Mouse (Mus musculus) hindbrain, embryonic 14.5 days (tissue): ENCODE results near the gene Prdm1. TPM values are rescaled to one million over a fixed set of nuclear protein-coding genes. Genes with fewer than 3 reads are reported as not detected.

Source experiments
- ATAC-seq: fragments of 200-750 bp; cut with Nextera tagmentation; 2 replicates; pipeline ENCODE4 v1.8.0; 2017; ENCODE audit warnings: moderate number of reproducible peaks, mild to moderate bottlenecking, moderate TSS enrichment, moderate library complexity; ENCODE audit not compliant: low FRiP score
- DNase-seq: peaks from one replicate; pipeline ENCODE4 v3.0.0-alpha.2; 2015; ENCODE audit warnings: low spot score
- H3K27ac ChIP-seq: fragments of 300-500 bp; sonication (generic); 2 replicates; pipeline ENCODE4 v1.5.1; 2014; ENCODE audit warnings: mild to moderate bottlenecking, moderate library complexity
- H3K27me3 ChIP-seq: fragments of 300-500 bp; sonication (generic); 2 replicates; pipeline ENCODE4 v1.6.1; 2014; ENCODE audit warnings: mild to moderate bottlenecking, low read length, mixed read lengths; ENCODE audit not compliant: control insufficient read depth, insufficient read depth
- H3K36me3 ChIP-seq: fragments of 300-500 bp; sonication (generic); replicated peaks from 2 replicates; pipeline ENCODE4 v1.6.1; 2014; ENCODE audit not compliant: control insufficient read depth, insufficient read depth
- H3K4me1 ChIP-seq: fragments of 300-500 bp; sonication (generic); replicated peaks from 2 replicates; pipeline ENCODE4 v1.6.1; 2014; ENCODE audit warnings: antibody characterized with exemption, low read length, mixed read lengths; ENCODE audit not compliant: control insufficient read depth, insufficient read depth
- H3K4me2 ChIP-seq: fragments of 300-500 bp; sonication (generic); replicated peaks from 2 replicates; pipeline ENCODE4 v1.6.1; 2014; ENCODE audit warnings: mild to moderate bottlenecking, moderate library complexity
- H3K4me3 ChIP-seq: fragments of 300-500 bp; sonication (generic); replicated peaks from 2 replicates; pipeline ENCODE4 v1.5.1; 2014; ENCODE audit warnings: mild to moderate bottlenecking, low read length
- H3K9ac ChIP-seq: fragments of 300-500 bp; sonication (generic); 2 replicates; pipeline ENCODE4 v1.6.1; 2014
- H3K9me3 ChIP-seq: fragments of 300-500 bp; sonication (generic); 2 replicates; pipeline ENCODE4 v1.6.1; 2016; ENCODE audit warnings: low read length; ENCODE audit not compliant: control insufficient read depth
- WGBS: fragments of 180-500 bp; shearing (Covaris S2); extraction: QIAGEN DNeasy Blood & Tissue Kit; methylation state at CpG from one replicate; pipeline ENCODE4 v1.1.7; 2014; 5-methylcytosine and 5-hydroxymethylcytosine counted together
- polyA plus RNA-seq: library from polyadenylated mRNA; unstranded; fragments of >200 nt; fragmentation: Nextera tagmentation; extraction: Ambion mirVana; gene quantifications from 2 replicates; pipeline ENCODE4 v1.2.1, GENCODE M21; 2014

Gene Prdm1
- polyA plus RNA-seq, 1 experiment from 2014 or later: 0.86 TPM

DNA sequence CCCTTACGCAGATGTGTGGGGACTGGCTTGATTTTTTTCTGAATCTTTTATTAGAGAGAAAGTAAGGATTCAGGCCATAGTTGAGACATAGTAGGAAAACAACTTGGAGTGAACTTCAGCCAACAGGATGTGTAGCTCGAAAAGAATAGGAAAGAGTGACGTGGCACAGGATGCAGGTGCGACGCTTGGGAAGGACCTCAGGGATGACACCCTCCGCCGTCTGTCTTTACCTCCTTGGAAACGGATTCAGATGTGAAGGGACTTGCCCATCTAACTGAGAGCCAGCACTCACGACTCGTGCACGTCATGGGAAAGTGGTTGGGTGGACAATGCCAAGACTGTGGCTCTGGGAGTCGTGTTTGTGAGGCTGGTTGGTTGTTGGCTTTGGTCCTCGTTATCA is 25.4 kb downstream of the Prdm1 start:
- H3K9me3 ChIP-seq: no peaks in the 10 kb centered on the region
- no peak overlapping the region for H3K9ac ChIP-seq
- WGBS: 73% methylated on average over 13 of the region's 13 CpGs
- H3K4me3 ChIP-seq: no peak overlapping the region
- no peaks in the 10 kb centered on the region for H3K36me3 ChIP-seq
- H3K4me1 ChIP-seq: no peaks in the 10 kb centered on the region
- H3K27ac ChIP-seq: no peak overlapping the region
- H3K27me3 ChIP-seq: no peaks in the 10 kb centered on the region
- no peak for ATAC-seq
- H3K4me2 ChIP-seq: no peak overlapping the region
- DNase-seq: no peak

DNA sequence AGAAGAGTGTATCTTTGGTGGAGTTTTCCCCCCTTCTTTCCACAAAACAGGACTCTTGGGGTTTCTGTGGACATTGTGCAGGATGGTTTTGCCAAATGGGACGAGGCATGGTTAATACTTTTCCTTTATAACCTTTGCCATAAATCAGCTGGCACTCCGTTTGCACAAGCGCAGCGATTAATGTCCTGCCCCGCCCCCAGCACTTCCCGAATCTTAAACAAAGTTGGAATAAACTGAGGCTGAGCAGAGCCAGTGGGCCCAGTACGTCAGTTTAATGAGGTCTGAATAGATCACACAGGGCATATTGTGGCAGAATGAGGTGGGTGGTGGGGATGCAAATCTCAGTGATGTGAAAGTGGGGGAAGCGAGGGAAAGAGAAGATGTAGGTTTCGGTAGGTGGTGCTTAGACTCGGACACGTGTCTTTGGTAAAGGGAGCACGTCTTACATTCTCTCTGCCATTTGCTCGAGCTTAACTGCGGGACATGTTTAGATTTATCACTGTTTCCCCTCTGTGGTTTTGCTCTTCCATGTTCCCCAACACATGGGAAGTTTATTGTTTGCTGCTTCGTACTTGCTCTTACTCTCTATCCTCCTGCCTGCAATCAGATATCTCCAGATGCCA is 28.3 kb downstream of the Prdm1 start:
- 82% methylated on average over 15 of the region's 15 CpGs for WGBS

DNA sequence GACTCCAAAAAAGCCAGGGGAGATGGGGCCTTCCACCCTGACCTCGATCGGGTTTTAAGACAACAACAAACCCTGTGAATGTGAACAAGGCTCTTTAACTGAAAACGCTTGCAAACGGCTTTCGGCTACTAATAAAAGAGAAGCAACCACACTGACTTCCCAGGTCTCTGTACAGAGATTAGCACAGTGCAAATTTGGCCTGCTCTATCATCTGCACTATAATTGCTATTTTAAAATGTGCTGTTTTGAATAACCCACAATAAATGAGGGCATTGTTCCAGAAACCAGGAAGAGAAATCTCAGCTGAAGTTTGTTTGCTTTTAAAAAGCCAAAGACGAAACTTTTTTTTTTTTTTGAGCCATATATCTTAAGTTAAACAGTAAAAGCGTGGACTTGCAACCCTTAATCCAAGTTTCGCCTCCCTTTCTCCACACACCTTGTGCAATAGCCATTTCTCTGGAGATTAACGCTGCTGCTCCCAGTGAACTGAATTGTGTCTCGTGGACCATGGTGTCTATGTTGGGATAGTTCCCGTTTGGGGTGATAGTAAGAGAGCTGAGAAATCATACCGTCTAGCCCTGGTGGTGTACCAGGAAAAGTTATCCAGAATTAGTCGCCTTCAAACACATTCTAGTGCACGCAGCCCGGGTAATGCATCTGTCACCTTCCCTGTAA is 34.3 kb downstream of the Prdm1 start:
- Histone ChIP-seq H3K4me2 (no peak overlapping the region), H3K27ac (no peak overlapping the region), H3K36me3 (no peaks in the 10 kb centered on the region), H3K4me1 (peaks cover 5% of the 10 kb centered on the region; the same call in 1 of the 2 replicates), H3K27me3 (no peaks in the 10 kb centered on the region), H3K9me3 (no peaks in the 10 kb centered on the region), H3K9ac (no peak overlapping the region), H3K4me3 (no peak overlapping the region)
- 83% methylated on average over 15 of the region's 15 CpGs for WGBS
- DNase-seq: no peak
- no peak for ATAC-seq

More for the DNA sequence above, 28.3 kb downstream of the Prdm1 start:
- no peaks in the 10 kb centered on the region for H3K9me3 ChIP-seq
- H3K27ac ChIP-seq: no peak overlapping the region
- no peak overlapping the region for H3K9ac ChIP-seq
- no peak overlapping the region for H3K4me3 ChIP-seq
- ATAC-seq (no peak), DNase-seq (no peak)
- no peaks in the 10 kb centered on the region for H3K36me3 ChIP-seq
- no peaks in the 10 kb centered on the region for H3K27me3 ChIP-seq
- H3K4me1 ChIP-seq: no peaks in the 10 kb centered on the region
- no peak overlapping the region for H3K4me2 ChIP-seq

DNA sequence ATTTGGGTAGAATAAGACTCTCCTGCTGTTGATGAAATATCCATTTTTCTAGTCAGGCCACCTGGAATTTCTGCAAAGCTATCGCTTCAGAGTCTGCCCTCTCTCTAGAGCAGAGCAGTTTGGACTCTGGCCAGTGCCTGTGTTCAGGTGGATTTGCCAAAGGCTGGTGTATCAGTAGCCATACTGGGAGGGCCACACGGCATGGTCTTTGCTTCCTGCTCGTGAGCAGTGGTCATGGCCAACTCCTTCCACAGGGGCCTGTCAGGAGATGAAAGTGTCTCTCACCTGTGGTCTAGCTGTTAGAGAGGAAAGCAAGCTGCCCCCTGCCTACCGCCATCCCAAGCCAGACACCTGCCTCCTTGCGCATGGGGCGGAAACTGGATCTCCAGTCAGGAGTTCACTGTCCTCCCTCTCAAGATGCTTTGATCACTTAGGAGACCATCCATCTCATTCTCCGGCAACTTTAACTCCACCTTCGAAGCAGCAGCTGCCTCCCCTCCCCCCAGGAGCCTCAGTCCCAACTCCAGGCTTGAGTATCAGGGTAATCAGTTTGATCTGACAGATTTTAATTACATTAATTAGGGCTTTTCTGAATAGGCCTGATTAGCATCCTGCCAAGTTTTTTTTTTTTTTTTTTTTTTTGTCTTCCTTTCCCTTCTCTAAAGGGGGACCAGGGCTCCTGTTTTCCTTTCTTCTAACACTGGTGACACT is 35.3 kb downstream of the Prdm1 start:
- Histone ChIP-seq H3K36me3 (no peaks in the 10 kb centered on the region), H3K27me3 (no peaks in the 10 kb centered on the region), H3K9ac (no peak overlapping the region), H3K4me3 (no peak overlapping the region), H3K9me3 (no peaks in the 10 kb centered on the region), H3K4me2 (no peak overlapping the region), H3K4me1 (peaks cover 5% of the 10 kb centered on the region; the same call in 1 of the 2 replicates), H3K27ac (no peak overlapping the region)
- ATAC-seq: no peak; the same call in 1 of the 2 replicates
- whole genome bisulfite sequencing: 70% methylated on average over 8 of the region's 8 CpGs
- DNase-seq: no peak

DNA sequence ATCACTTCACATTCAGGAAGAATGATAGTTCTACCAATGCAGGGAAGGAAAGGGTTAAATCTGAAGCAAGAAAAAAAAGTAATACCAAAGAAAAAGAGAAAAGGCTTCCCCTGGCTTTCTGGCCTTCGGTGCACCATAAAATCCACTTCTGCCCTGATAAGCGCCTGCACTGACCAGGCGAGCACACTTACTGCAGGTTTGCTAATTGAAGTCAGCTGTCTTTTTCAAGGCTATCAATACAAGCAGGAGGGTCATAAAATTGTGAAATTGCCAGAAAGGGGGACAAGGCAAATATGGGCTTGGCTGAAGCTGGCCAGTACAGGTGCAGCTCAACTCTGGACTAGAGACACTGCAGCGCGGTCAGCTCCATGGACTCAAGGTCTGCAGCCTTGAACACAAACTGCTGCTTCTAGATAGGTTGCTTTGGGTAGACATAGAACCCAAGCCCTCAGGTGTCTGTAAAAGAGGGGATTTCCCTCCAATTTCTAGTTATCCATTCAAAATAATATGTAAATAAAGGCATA is 37.3 kb downstream of the Prdm1 start:
- no peaks in the 10 kb centered on the region for H3K36me3 ChIP-seq
- no peaks in the 10 kb centered on the region for H3K27me3 ChIP-seq
- ATAC-seq (no peak), DNase-seq (no peak)
- H3K9me3 ChIP-seq: no peaks in the 10 kb centered on the region
- peaks cover 5% of the 10 kb centered on the region; the same call in 1 of the 2 replicates for H3K4me1 ChIP-seq
- H3K4me2 ChIP-seq: no peak overlapping the region
- no peak overlapping the region for H3K4me3 ChIP-seq
- 82% methylated on average over 5 of the region's 5 CpGs for WGBS
- no peak overlapping the region for H3K9ac ChIP-seq
- H3K27ac ChIP-seq: no peak overlapping the region

DNA sequence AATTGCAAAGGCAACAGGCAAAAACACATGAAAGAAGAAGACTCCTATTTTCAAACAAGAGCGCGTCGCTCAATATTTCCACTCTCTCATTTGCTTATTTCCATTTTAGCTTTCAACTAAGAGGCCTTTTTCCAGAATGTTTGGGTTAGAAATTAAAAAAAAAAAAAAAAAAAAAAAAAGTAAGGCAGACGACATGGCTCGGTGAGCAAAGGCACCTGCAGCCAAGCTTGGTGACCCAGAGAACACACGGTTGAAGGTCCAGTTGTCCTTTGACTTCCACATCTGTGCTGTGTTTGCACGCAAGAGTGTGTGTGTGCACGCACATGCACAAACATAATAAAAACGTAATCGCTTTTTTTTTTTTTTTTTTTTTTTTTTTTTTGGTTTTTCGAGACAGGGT is 41.2 kb downstream of the Prdm1 start:
- ATAC-seq (no peak), DNase-seq (no peak)
- no peak overlapping the region for H3K4me2 ChIP-seq
- H3K9me3 ChIP-seq: no peaks in the 10 kb centered on the region
- no peak overlapping the region for H3K4me3 ChIP-seq
- no peaks in the 10 kb centered on the region for H3K36me3 ChIP-seq
- H3K9ac ChIP-seq: no peak overlapping the region
- no peak overlapping the region for H3K27ac ChIP-seq
- H3K4me1 ChIP-seq: no peaks in the 10 kb centered on the region
- WGBS: 92% methylated on average over 10 of the region's 11 CpGs
- no peaks in the 10 kb centered on the region for H3K27me3 ChIP-seq

DNA sequence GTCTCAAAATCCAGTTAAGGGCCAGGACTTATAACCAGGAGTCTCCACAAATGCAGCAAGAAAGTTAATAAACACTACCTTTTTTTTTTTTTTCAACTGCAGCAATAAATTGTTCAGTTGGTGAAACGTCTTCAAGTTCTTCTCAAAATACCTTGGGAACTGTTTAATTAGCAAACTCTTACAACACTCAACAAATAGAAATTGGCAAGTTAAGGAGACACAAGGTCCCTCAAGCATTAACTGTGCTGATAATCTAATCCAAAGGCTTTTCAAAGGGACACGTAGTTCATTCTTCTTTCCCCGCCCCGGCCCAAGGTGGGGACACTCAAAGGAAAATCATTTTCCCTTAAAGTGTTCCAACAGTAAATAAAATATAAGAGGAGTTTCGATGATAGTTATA is 44.2 kb downstream of the Prdm1 start:
- WGBS: 85% methylated on average over 5 of the region's 5 CpGs
- Histone ChIP-seq H3K27ac (no peak overlapping the region), H3K27me3 (no peaks in the 10 kb centered on the region), H3K4me1 (no peaks in the 10 kb centered on the region), H3K4me2 (no peak overlapping the region), H3K36me3 (no peaks in the 10 kb centered on the region), H3K4me3 (no peak overlapping the region), H3K9me3 (no peaks in the 10 kb centered on the region), H3K9ac (no peak overlapping the region)
- ATAC-seq: no peak
- DNase-seq: no peak

DNA sequence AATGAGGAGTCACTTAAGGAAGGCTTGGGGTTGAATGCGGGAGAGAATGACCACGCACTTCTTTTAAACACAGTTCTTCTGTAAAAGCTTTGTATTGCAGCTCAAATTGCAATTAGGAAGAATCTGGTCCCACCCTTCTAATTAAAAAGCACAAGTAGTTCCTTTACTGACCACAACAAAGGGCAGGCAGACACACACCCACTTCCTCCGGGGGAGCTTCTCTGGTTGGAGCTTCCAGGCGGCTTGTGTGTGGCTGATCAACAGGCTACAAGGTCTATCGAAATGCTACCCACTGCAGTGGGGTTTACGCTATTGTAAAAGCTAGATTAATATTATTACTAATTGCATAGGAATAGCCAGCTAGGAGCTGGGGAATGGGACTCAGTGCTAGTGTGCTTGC is 45.2 kb downstream of the Prdm1 start:
- 69% methylated on average over 6 of the region's 6 CpGs for WGBS
- no peak overlapping the region for H3K27ac ChIP-seq
- ATAC-seq (no peak), DNase-seq (no peak)
- no peaks in the 10 kb centered on the region for H3K9me3 ChIP-seq
- no peak overlapping the region for H3K4me3 ChIP-seq
- H3K27me3 ChIP-seq: no peaks in the 10 kb centered on the region
- no peak overlapping the region for H3K9ac ChIP-seq
- no peaks in the 10 kb centered on the region for H3K36me3 ChIP-seq
- H3K4me2 ChIP-seq: no peak overlapping the region
- no peaks in the 10 kb centered on the region for H3K4me1 ChIP-seq

DNA sequence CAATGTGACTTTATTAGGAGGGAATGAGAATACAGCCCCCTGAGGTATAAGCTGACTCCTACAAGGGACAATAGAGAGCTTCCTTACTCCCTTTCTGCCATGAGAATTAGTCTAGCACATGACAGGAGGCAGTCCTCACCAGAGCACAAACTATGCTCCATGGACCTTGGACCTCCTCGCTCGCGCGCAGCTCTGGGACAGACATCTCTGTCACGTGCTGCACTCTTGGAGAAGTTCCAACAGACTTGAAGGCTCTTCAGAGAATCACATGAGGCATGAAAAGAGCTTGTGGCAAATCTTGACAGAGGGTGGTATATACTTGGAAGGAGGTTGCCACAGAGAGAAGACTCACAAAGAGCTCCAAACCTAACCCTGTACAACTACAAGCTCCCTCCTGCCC is 46.9 kb downstream of the Prdm1 start:
- no peak overlapping the region for H3K4me3 ChIP-seq
- DNase-seq (no peak), ATAC-seq (no peak)
- H3K27me3 ChIP-seq: no peaks in the 10 kb centered on the region
- no peaks in the 10 kb centered on the region for H3K9me3 ChIP-seq
- H3K27ac ChIP-seq: no peak overlapping the region
- no peak overlapping the region for H3K4me2 ChIP-seq
- no peak overlapping the region for H3K9ac ChIP-seq
- 0 out of 2 replicates have a peak, but pooled peaks cover 4% of the 10 kb centered on the region for H3K4me1 ChIP-seq
- no peaks in the 10 kb centered on the region for H3K36me3 ChIP-seq
- WGBS: 77% methylated on average over 5 of the region's 5 CpGs
